In the genomic region with DNA sequence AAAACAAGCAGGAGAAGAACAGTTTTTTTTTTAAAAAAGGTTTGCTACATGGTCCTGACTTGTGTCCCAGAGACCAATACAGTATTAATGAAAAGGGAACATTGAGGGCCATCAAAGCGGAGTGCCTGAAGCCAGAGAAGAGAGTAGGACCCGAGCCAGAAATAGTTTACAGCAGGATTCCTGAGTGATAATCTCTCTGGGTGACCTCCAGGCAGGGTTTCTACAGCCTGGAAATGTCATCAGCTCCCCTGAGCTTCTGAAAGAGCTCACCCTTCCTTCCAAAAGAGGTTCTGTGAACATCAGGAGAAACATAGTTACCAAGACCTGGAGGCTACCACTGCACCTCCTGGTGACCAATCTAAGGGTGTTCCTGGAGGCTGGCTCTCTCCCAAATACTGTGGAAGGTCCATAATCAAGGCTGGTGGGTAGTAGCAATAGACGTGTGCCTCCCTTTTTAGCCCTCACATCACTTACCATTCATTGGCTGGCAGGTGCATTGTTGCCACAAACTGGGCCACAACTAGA, we compare ENCODE assay signal across 28 mouse cellular contexts.
DNase-seq lines count a peak whose midpoint lies in the region; ATAC-seq and TF ChIP-seq lines count a peak whose summit lies in the region.
"Had no signal": no experiment of that assay in that cellular context is flagged by ENCODE, and none has a peak within 500 bp of the region (broad histone marks: within the 10 kb centered on the region; RNA-seq: fewer than 3 reads in every experiment).

No protein-coding gene starts in this region.

- TF ChIP-seq EP300 in heart, adult 2 months (IDR thresholded peaks at IDR 0.05; ENCODE audit: insufficient read depth, low read depth, low read length) = no peak

- peaks cover 13% of the 10 kb centered on the region for H3K4me1 ChIP-seq in heart, embryonic 12.5 days (replicated peaks)
- peaks cover 2% of the 10 kb centered on the region; the same call in 1 of the 2 replicates for H3K4me1 ChIP-seq in heart, adult 2 months (ENCODE audit: control insufficient read depth, insufficient read depth, low read length)
- peaks cover 10% of the 10 kb centered on the region for H3K4me1 ChIP-seq in heart, embryonic 16.5 days (ENCODE audit: control insufficient read depth, insufficient read depth, low read length)
- H3K4me1 ChIP-seq: forebrain, embryonic 10.5 days; forebrain, embryonic 13.5 days; hindbrain, embryonic 10.5 days; hindbrain, embryonic 13.5 days; intestine, embryonic 15.5 days had no signal

- peak overlapping the region; percentile 90 for H3K27ac ChIP-seq in heart, embryonic 12.5 days (ENCODE audit: poor library complexity, severe bottlenecking)
- no peak overlapping the region for H3K27ac ChIP-seq in heart, adult 2 months
- peak overlapping the region; percentile 95 for H3K27ac ChIP-seq in heart, embryonic 16.5 days (ENCODE audit: low read length)
- H3K27ac ChIP-seq: forebrain, embryonic 10.5 days; forebrain, embryonic 13.5 days; hindbrain, embryonic 10.5 days; hindbrain, embryonic 13.5 days; intestine, embryonic 15.5 days had no signal

- peak; percentile 14 for DNase-seq in heart, adult 8-10 months (ENCODE audit: low spot score)
- no peak for DNase-seq in heart, adult 11 months
- no peak for DNase-seq in heart, adult 2 months
- DNase-seq in heart, postnatal 4 days = peak; percentile 34
- no peak for DNase-seq in thymus, adult 18-20 months
- no peak for DNase-seq in left cerebral cortex, adult 18-20 months (ENCODE audit: low spot score in 2 of 2)
- DNase-seq: adrenal gland, postnatal 10 days; adrenal gland, postnatal 36 days; B cell, adult 2 months; cerebellum, adult 18-20 months; cerebellum, adult 9-10 months; cerebellum, postnatal 14 days; gastrocnemius, postnatal 10 days; gastrocnemius, postnatal 36 days; kidney, adult 11 months; kidney, adult 8-10 months had no signal

- H3K4me3 ChIP-seq in heart, embryonic 12.5 days = no peak overlapping the region
- H3K4me3 ChIP-seq in heart, adult 2 months = no peak overlapping the region
- H3K4me3 ChIP-seq in heart, embryonic 16.5 days (ENCODE audit: low read length) = no peak overlapping the region
- H3K4me3 ChIP-seq: forebrain, embryonic 10.5 days; forebrain, embryonic 13.5 days; hindbrain, embryonic 10.5 days; hindbrain, embryonic 13.5 days; intestine, embryonic 15.5 days had no signal

- no peak overlapping the region for H3K4me2 ChIP-seq in heart, embryonic 12.5 days
- no peak overlapping the region for H3K4me2 ChIP-seq in heart, embryonic 16.5 days (ENCODE audit: low read depth, low read length)
- H3K4me2 ChIP-seq: forebrain, embryonic 13.5 days; hindbrain, embryonic 13.5 days; intestine, embryonic 15.5 days had no signal

- TF ChIP-seq CTCF in heart, adult 2 months (IDR thresholded peaks at IDR 0.05) = no peak

- H3K9ac ChIP-seq in heart, embryonic 12.5 days = no peak overlapping the region
- no peak overlapping the region for H3K9ac ChIP-seq in heart, adult 2 months (ENCODE audit: low read depth, low read length)
- no peak overlapping the region for H3K9ac ChIP-seq in heart, embryonic 16.5 days (ENCODE audit: low read length)
- H3K9ac ChIP-seq: forebrain, embryonic 13.5 days; hindbrain, embryonic 13.5 days; intestine, embryonic 15.5 days had no signal

- no peak for TF ChIP-seq POLR2A in heart, adult 2 months (IDR thresholded peaks at IDR 0.05; ENCODE audit: insufficient read depth, low read depth, low read length)

- WGBS in heart, embryonic 12.5 days = 28% methylated on average over 3 of the region's 3 CpGs
- WGBS in heart, adult 2 months = 27% methylated on average over 3 of the region's 3 CpGs
- WGBS in heart, embryonic 16.5 days = 26% methylated on average over 3 of the region's 3 CpGs

- intact Hi-C loops in heart, adult 2 months (cut with DNase I) = no loop called here

- ATAC-seq in heart, embryonic 12.5 days (ENCODE audit: insufficient number of reproducible peaks, low FRiP score) = peak; percentile 66; the same call in 1 of the 2 replicates
- ATAC-seq in heart, embryonic 16.5 days (replicated peaks; ENCODE audit: extremely low read depth, insufficient read depth, low FRiP score) = peak; percentile 94
- ATAC-seq: forebrain, embryonic 13.5 days; forebrain, embryonic 16.5 days; hindbrain, embryonic 16.5 days; intestine, embryonic 15.5 days; Patski had no signal

- no peaks in the 10 kb centered on the region for H3K9me3 ChIP-seq in heart, embryonic 12.5 days (replicated peaks)
- no peaks in the 10 kb centered on the region for H3K9me3 ChIP-seq in heart, embryonic 16.5 days (replicated peaks; ENCODE audit: control insufficient read depth, low read length)
- H3K9me3 ChIP-seq: forebrain, embryonic 10.5 days; forebrain, embryonic 13.5 days; G1E; hindbrain, embryonic 13.5 days; intestine, embryonic 15.5 days had no signal

- no peaks in the 10 kb centered on the region for H3K27me3 ChIP-seq in heart, embryonic 12.5 days (replicated peaks)
- no peaks in the 10 kb centered on the region for H3K27me3 ChIP-seq in heart, adult 2 months (ENCODE audit: control insufficient read depth, insufficient read depth, low read length)
- no peaks in the 10 kb centered on the region for H3K27me3 ChIP-seq in heart, embryonic 16.5 days (ENCODE audit: control insufficient read depth, insufficient read depth, low read length)
- H3K27me3 ChIP-seq: CH12.LX; forebrain, embryonic 13.5 days; hindbrain, embryonic 13.5 days; intestine, embryonic 15.5 days; Patski had no signal

- no peaks in the 10 kb centered on the region for H3K79me2 ChIP-seq in heart, adult 2 months (replicated peaks; ENCODE audit: control insufficient read depth, insufficient read depth, low read length)

- no peaks in the 10 kb centered on the region for H3K36me3 ChIP-seq in heart, embryonic 12.5 days
- no peaks in the 10 kb centered on the region for H3K36me3 ChIP-seq in heart, adult 2 months (ENCODE audit: control insufficient read depth, insufficient read depth, low read length)
- H3K36me3 ChIP-seq in heart, embryonic 16.5 days (ENCODE audit: control insufficient read depth, insufficient read depth) = no peaks in the 10 kb centered on the region
- H3K36me3 ChIP-seq: forebrain, embryonic 10.5 days; G1E; hindbrain, embryonic 10.5 days; hindbrain, embryonic 13.5 days; intestine, embryonic 15.5 days had no signal

Comparison
In these comparisons a context has a peak if more than half of its experiments do, and no peak if none do; other contexts are left out.
1. DNase-seq: peak in heart, adult 8-10 months (single experiment) and heart, postnatal 4 days (single experiment); none in heart, adult 11 months (single experiment), heart, adult 2 months (0 of 2), thymus, adult 18-20 months (0 of 2) and left cerebral cortex, adult 18-20 months (0 of 2).